Mouse (Mus musculus) spleen, postnatal 36 days (tissue): Measurements from ENCODE around the gene Tars2.
"Not testable (repeated sequence)": the region's sequence is repeated elsewhere in the genome, so short reads cannot be mapped to it uniquely, and the experiment has no call there.

Experiments
- DNase-seq, 2 experiments: peaks; one replicate each; pipeline ENCODE4 v3.0.0; 2022; ENCODE audit warnings: low spot score in 2 of 2, mixed read lengths in 1 of 2

Tars2 gene

GRCm38 (mm10) chr3:95760106-95760505 is at the start of gene Tars2:
Gene Tars2 (minus strand): TSS chr3:95760206.
- DNase-seq: no peak

DNA sequence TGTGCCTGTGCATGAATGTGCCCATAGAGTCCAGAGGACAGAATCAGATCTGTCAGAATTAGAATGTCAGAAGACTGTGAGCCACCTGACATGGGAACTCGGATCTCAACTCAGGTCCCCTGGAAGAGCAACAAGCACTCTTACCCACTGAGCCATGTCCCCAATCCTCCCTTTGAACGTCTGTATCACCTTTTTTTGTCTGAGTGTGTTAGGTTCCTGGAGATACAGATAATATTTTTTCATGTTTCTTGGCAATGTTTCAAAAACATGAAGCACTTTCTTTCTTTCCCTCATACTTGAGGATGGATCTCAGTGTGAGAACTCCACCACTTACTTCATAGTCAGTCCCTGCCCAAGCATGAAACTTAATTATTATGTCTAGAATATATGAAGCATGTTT is 48.4 kb upstream of the Tars2 start:
- DNase-seq: no peak

DNA sequence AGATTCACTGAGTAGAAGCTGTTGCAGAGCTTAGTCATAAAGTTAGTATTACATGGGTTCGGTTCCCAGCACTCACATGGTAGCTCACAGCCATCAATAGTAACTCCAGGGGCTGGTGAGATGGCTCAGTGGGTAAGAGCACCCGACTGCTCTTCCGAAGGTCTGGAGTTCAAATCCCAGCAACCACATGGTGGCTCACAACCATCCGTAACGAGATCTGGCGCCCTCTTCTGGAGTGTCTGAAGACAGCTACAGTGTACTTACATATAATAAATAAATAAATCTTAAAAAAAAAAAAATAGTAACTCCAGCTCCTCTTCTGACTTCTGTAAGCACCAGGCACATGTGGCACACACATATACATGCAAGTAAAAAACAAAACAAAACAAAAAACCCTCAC is 47.6 kb upstream of the Tars2 start:
- not testable (repeated sequence) for DNase-seq

- DNase-seq: no peak
Measured at GRCm38 (mm10) chr3:95806677-95807076, 46.7 kb upstream of the Tars2 start.

DNA sequence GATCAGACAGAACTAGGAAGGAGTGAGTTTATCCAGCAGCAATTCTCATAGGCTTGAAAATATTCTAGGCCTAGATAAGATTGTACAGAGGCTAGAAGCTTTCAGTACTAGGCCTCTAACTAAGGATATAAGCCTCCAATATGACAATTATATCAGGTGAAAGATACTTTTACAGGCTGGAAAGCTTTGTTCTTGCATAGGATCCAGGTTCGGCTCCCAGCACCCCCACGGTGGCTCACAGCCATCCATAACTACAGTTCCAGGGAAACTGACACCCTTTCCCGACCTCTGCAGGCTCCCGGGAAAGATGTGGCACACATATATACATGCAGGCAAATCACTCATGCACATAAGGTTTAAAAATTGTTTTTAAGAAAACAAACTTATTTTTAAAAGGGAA is 43.8 kb upstream of the Tars2 start:
- no peak for DNase-seq

DNA sequence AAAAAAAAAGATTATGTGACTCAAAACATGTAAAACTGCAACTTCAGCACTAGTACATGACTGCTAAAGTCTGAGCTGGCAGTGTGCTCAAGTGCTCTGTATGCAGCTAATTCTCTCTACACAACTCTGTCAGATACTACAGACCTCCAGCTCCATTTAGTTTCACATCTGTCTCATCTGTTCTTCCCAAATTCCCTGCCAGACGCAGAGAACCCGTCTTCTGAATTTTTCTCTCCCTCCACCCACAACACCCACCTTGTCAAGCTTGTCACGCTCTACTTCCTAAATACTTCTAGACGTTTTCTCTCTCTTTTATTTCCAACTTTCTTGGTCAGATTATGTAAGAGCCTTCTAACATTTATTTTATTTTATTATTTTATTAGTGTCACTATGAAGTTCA is 38.8 kb upstream of the Tars2 start:
- no peak for DNase-seq

- DNase-seq: no peak
Measured at GRCm38 (mm10) chr3:95794299-95794698, 34.3 kb upstream of the Tars2 start.

- DNase-seq: no peak
Measured at GRCm38 (mm10) chr3:95793662-95794061, 33.7 kb upstream of the Tars2 start.

DNA sequence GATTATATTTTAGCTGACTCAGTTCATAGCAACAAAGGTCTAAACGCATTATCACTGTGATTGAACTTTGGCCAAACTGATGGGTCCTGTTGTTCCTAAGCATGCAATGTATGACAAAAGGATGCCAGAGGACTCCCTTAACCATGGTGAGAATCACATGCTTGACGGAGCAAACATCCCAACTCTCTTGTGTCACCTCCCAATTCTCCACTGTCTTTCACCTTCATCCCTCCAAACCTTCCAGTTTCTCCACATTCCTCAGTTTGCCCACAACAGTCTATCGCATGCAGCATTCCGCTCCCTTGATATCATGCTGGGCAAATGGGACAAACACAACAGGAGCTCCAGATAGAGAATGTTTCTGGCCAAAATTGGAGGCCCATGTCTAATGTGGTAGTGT is 25.5 kb upstream of the Tars2 start:
- no peak for DNase-seq

DNA sequence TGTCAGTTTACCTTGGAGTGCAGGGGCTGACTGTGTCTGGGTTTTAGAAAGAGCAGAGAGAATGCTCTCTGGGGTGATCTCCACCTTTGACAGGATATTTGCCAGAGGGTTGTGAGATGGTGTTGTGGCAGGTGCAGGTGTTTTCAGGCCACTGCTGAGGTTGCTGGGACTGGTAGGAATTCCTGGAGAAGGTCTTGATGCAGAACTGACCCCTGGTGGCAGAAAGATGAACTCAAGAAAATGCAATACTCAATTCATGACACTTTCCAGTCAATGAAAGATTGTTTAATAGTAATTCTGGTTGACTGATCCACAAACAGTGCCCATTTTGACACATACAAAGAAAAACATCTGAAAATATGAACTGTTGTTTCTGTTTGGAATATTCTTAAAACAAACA is 12.0 kb upstream of the Tars2 start:
- peak; percentile 37 to 41 for DNase-seq

- DNase-seq: no peak
Measured at GRCm38 (mm10) chr3:95765534-95765933, 5.5 kb upstream of the Tars2 start.

DNA sequence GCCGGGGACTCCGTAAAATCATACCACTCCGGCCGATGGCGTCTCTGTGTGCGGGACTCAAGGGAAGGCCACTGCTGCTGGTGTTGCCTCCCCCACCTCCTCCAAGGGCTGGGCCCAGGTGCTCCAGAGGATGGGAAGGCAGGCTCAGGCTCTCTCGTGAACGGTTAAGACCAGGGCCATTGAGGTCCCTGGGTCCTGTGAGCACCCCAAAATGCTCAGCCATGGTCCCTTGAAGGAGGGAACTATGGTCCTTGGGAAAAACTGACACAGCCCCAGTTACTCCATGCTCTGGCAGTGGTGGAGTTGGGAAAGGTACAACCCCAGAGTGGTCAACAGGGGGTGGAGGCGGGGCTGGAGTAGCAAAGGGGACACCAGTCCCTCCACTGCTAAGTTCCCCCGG is 3.8 kb upstream of the Tars2 start:
- no peak for DNase-seq

GRCm38 (mm10) chr3:95762961-95763360 is 3.0 kb upstream of the Tars2 start:
- no peak for DNase-seq

DNA sequence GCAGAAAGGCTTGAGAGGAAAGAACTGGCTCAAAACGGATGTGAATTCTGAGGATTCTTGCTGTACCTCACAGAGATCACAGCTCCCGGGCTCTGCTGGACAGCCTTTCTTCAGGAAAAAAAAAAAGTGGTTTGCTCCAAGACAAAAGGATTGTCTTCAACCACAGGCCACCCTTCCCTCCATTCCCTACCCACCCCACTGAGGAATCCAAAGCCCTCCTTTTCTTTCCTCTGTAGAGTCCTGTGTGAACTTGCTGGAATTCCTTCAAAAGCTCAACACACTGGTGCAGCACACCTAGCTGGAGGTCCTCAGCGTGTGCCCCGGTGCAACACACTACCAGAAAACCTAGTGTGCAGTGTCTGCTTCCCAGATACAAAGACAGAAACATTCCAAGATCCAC is 1.8 kb upstream of the Tars2 start:
- DNase-seq: no peak

- DNase-seq: no peak
Measured at GRCm38 (mm10) chr3:95760656-95761055, 650 bp upstream of the Tars2 start.

DNA sequence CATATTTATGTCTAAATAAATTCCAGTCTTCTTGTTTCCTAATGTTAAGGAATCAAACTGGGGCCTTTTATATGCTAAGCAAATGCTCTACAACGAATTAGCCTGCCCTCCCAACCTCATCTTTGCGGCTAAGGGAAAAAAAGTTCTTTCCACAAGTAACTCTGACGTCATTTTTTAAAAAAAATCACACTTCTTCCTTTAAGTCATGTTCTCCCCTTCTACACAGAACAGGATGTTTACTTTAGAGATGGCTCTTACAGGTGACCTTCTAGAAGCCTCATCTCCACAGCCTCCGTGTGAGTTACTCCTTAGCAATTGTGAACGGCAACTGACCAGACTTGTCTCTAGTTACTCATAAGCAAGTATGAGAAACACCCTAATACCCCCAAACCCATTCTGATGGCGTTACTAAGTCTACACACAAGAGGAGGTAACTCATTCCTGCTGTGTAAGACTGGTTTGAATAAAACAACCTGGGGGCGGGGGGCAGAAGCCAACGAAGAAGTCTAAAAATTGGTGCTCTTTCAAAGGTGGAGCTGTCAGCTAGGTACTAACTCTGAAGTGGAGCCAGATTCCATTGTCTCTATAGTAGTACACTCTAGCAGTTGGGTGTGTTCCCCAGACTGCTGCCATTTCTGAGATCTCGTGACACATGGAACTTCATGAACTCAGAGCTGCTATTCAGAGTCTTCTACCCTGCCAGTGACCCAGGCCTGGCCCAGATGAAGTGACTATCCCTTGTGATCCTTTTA is 1.4 kb downstream of the Tars2 start:
- no peak for DNase-seq

DNA sequence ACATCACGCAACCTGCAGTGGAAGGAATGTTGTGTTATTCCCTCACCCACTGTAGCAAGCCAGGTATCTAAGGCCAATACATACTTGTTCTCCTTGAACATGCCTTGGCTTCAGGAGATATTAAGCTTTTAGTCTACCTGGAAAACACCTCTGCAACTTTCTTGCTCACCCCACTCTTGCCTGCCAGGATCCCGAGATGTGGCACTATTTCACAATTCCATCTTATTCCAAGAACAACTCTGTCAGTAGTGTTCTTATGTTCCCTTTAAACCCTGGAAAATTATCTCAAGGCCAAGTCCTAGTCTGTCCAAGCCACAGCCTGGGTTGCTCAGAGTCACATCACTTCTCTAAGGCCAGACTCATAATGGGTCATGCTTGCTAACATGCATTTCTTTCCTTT is 3.2 kb downstream of the Tars2 start:
- DNase-seq: no peak

GRCm38 (mm10) chr3:95754345-95755206 is 5.4 kb downstream of the Tars2 start:
- DNase-seq: peak; percentile 90 to 91

- DNase-seq: no peak
Measured at GRCm38 (mm10) chr3:95752935-95753334, 7.1 kb downstream of the Tars2 start.

DNA sequence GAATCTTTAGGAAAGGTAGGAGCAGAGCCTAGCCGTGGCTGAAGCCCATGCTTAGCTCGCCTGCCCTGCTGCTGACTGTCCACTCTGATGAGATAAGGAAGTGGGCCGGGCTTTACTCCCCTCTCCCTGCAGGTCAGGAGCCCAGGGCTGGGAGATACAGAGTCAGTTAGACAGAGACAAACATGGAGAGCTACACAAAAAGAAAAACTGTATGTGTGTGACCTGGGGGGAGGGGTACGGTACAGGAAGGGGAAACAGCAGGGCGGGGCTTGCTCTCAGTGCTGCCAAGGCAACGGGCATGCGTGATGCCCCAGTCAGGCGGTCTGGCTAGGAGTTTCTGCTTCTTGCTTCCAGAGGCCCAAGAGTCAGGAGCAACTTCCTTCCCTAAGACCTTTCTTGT is 19.6 kb downstream of the Tars2 start:
- peak; percentile 39 to 50 for DNase-seq

GRCm38 (mm10) chr3:95739353-95740104 is 20.5 kb downstream of the Tars2 start, which contains the start of gene Ecm1:
Gene Ecm1 (minus strand): TSS chr3:95739569.
- peak; percentile 13 to 18 for DNase-seq

DNA sequence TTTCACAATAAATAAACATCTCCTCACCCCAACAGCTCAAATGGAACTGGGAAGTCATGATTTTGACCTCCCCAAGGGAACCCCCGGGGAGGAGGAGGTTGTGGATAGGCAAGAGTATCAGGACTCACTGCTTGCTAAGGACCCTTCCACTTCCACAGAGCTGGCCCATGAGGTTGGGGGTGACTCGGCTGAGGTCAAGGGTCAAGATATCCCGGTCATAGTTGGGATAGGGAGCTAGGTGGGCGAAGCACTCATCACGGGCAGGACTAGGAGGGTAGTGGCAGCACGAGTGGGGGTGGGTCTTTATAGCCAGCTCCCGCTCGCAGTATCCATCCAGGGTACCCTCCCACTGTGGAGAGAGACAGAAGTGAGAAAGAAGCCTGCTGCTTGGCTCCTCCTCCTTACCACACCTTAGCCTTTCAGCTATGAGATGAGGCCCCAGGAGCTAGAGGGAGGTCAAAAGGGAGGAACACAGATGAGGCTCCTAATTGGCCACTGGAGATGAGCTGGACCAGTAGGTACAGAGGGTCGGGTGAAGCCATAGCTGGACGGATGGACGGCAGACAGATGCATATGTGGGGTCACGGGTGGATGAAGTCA is 24.8 kb downstream of the Tars2 start:
- no peak for DNase-seq
